Mouse (Mus musculus): Measurements from ENCODE around the gene Gpr157.

The Gpr157 gene

DNA sequence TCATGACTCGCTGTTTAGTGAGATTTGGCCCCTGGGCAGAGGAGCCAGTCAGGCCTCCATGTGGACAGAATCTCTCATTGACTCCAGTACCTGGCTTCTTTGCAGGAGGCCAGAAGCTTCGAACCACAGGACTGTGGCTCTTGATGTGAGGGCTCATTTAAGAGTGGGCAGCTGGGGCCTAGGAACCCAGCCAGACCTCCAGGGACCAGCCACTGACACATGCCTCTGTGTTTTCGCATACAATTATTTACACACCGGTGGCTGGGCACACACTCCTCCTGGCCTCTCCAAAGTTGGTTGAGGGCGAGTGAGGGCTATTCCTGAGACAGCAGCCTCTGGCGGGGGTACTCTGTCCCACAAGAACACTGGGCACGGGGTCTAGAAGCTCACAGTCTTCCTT is 53.2 kb downstream of the Gpr157 start:
- intact Hi-C loops (cut with DNase I): no loop called here

DNA sequence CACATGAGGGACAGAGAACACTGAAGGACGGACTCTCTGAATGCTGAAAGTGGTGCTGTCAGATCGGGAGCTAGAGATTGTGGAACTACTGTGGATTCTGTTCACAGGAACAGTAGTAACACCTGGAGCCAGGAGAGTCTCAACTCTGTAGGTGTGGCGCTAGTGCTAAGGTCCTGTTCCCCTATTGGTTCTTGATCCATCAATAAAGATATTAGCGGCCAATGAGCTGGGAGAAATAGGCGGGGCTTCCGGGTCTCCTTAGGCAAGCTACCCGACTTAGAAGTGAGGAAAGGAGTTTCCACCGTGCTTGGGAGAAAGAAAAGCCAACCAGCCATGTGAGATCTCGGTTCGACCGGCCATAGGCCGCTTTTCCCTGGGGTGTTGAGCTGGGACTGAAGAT is 57.1 kb downstream of the Gpr157 start:
- intact Hi-C loops (cut with DNase I): no loop called here

DNA sequence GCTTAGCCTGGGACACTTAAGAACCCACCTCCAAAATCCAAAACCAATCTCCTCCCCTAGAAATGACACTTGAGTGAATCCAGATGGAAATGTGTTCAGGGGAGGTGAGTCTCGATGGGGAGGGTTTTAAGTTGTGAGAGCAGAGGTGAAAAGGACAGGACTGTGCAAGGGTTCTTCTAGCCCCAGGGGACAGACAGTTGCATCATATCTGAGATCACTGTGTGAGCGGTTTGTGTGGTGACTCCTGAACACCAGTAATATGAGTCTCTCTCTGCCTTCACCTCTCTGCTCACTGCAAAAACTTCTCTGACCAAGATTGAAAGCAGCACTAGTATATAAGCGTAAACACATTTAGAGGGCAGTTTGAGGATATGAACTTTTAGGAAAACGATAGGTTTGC is 59.1 kb downstream of the Gpr157 start:
- intact Hi-C loops (cut with DNase I): no loop called here

- intact Hi-C loops (cut with DNase I): no loop called here
Observed at GRCm38 (mm10) chr4:150151045-150151444, 63.9 kb downstream of the Gpr157 start.

GRCm38 (mm10) chr4:150152483-150152882 is 65.3 kb downstream of the Gpr157 start:
- intact Hi-C loops (cut with DNase I): no loop called here

DNA sequence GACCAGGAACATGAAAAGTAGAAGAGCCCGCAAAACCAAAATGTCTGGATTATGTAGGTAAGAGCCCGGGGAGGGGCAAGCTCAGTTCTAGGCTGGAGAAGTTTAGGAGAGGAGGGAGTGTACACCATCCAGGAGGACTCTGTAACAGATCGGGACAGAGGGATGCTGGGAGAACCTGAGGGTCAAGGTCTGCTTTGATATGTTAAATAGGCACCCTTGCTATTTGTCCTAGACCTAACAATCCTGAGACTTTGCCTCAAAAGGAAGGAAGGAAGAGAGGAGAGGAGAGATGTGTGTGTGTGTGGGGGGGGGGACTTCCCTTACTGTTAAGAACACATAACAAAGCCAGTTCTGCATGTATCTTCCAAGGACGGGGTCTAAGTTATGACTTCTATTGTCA is 68.1 kb downstream of the Gpr157 start:
- intact Hi-C loops (cut with DNase I): no loop called here

Small RNA genes lying within 50 kb of the gene (microRNA-seq; reads per million reads assigned to microRNA genes)
- gene Mir34a: 1,987 to 3,604 reads per million in 2 experiments

All from adrenal gland (tissue).